Mouse (Mus musculus) liver (tissue): Measurements from ENCODE around the gene Dab1.

Experiments
- DNase-seq: peaks from one replicate; pipeline ENCODE4 v3.0.0-alpha.2; 2020; ENCODE audit warnings: mixed read lengths

The Dab1 gene

DNA sequence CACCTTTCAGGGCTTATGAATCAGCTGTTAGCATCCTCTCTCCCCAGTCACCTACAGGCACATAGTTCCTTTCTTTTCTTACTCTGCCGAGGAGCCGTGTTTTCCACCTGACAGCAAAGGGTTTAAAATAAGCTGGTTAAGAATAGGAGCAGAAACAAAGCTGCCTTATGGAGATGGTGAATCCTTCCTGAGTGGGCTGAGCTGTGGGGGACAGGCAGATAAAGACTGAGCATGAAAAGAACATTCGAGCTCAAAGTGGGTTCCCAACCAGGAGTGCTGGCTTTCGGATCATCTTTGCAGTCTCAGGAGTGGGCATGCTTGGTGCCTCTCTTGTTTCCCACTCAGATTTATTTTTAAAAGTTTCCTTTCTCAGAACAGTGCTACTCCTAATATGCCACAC, 913.7 kb downstream of the Dab1 start:
- no peak for DNase-seq

DNA sequence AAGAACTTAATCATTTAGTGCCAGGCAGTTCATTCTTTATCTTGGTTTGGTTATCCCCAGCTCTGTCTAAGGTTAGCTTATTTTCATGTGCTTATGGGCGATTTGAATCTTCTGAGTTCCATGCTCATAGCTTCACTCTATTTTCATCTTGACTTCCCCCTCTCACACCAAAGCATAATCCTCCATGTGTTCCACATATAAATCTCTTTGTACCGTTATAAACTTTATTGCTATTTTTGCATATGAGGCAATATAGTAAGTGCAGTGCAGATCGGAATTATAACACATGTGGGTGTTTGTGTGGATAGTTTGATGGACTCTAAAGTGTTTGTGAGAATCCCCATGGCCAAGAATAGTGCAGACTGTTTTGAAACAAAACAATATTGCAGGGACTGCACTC, 919.3 kb downstream of the Dab1 start:
- no peak for DNase-seq

DNA sequence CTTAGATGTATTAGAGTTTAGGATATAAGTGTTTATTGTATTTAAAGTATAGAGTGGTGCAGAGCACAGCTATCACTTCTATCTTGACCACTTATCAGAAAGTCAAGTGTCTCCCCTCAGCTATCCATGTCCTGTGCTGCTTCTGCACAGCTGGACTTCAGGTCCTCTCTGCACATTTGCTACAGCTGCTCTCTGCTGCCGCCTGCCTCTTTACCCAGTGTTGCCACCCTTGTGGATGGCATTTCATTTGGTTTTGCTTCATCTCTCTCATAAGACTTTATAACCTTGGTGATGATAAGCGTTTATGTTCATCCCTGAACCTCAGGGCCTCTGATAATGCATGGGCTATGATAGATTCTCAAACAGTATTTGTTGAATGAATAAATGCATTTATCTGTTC, 919.9 kb downstream of the Dab1 start:
- DNase-seq = no peak

DNA sequence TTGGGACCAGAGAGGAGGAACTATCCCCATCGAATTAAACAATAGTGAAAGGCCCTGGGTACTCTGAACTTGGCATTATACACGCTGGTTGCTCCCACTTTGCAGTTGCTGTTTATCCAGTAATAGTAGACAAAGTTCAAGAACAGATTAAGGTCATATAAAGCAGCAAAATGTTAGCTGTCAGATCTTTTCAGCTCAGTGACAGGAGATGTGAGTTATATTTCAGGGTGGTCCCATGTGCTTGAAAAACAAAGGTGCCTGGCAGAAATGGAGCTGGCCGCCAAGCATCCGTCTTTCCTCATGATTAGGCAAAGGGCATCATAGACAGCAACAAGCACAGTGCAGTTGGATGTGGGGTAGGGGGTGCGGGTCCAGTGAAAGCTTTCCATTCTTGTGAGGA, 927.9 kb downstream of the Dab1 start:
- DNase-seq = no peak

DNA sequence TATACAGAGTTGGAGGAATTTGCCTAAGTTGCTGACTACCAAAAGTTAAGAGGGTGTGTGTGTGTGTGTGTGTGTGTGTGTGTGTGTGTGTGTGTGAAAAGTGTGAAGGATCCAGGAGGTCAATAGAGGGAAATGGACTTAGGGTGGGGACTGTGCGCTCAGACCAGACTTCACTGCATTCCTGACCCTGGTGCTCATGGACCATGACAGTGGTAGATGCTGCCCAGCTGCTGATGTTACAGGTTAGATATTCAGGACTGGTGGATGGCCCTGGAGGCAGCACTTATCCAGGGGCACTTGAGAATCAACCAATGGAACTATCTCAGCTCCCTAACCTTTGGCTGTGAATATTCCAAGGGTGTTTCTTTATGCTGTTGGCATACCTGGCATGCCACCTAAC, 929.1 kb downstream of the Dab1 start:
- DNase-seq = no peak

- no peak for DNase-seq
Measured at GRCm38 (mm10) chr4:104550581-104551205, 931.5 kb downstream of the Dab1 start.

DNA sequence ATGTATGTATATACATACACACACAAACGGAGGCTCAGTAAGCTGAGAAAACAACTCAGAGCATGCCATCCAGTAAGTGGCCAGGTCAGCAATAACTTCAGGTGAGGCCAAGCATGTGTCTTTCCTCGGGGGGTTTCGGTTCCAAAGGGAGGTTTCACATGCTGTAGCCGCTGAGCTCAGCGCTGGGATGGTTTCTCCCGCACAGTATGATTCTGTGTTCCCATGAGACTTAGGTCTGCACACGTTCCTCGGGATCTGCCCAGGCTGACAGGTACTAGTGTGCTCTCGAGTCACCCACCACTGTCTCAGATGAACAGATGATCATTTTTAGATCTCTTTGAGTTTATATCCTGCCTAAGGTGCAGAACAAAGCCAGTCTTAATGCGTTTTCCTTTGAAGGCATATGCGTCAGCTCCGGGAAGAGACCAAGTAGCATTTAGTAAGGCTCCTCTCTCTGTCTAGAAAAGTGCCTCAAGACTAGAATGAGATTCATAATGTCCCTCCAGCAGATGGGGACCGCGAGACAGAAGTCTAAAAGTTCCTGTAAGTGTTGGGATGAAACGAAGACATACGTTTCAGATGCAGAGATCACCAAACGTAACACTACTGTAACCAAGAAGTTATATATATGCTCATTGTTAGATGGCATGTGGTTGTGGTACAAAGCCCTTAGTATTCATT, 932.4 kb downstream of the Dab1 start:
- DNase-seq = no peak

DNA sequence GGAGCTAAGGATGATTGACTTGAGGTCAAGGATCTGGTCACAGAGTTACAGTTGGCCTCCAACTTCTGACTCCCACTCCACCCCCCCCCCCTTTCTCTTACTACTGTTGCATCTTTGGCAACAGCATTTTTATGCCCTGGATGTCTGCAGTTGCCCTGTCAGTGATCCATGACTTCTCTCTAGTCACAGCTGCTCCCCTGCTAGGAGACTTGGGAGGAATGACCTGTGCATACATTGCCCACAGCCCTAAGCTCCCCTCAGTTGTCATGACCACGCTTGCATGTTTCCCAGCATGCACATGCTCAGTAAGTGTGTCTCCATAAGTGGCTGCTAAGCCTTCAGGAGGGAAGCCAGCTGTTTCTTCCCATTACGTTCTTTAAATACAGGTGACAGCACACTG, 936.2 kb downstream of the Dab1 start:
- DNase-seq = no peak

DNA sequence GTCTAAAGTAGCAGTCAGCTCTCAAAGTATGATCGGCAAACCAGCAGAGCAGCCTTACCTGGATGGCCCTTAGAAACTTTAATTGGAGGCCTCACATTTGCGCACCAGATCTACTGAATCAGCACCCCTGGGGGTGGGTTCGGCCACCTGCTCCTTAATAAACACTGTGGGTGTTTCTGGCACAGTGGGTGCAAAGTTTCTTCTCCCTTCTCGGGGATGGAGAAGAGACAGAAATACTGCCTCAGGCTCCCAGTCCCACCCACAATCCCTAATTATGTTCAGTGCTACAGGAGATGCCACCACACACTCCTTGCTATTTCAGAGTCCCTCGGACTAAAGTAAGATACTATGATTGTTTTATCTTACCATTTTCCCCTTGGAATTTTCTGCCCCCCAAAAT, 944.4 kb downstream of the Dab1 start:
- DNase-seq = no peak

- no peak for DNase-seq
Measured at GRCm38 (mm10) chr4:104570523-104570922, 951.4 kb downstream of the Dab1 start.

DNA sequence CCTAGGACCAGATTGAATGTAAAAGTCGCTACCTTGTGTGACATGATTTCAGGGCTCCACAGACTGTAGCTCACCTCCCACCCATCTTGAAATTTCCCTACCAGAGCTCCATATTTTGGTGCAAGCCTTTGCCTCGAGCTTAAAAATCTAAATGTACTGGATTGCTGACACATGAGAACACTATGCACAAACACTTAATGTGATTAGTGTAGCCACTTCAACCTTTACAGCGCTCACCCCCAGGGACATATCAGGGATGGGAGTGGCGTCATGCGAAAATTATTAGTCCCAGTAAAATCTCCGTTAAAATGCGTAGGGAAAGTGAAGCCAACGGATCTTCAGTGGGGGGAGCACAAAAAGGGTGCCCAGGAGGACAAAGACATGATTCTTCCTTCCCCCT, 953.3 kb downstream of the Dab1 start:
- no peak for DNase-seq

DNA sequence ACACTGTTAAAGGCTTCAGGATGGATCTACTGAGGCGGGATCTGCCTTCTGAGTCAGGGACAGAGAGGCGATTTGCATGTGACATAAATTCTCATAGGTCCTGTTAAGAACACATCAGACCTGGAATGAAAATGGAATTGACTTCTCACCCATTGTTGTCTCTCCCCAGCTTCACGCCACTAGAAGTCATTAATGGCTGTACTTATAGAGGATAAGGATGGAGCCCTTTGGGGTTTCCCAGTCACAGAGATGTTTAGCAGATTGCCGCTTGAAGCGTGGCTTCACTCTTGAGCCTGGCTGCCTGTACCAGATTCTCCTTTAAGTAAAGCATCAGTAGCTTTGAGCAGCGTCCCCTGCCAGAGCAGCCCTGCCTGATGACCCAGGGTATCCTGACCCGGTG, 954.3 kb downstream of the Dab1 start:
- DNase-seq = no peak

- no peak for DNase-seq
Measured at GRCm38 (mm10) chr4:104578370-104578769, 959.2 kb downstream of the Dab1 start.

GRCm38 (mm10) chr4:104579946-104580544, 960.9 kb downstream of the Dab1 start:
- DNase-seq = no peak

DNA sequence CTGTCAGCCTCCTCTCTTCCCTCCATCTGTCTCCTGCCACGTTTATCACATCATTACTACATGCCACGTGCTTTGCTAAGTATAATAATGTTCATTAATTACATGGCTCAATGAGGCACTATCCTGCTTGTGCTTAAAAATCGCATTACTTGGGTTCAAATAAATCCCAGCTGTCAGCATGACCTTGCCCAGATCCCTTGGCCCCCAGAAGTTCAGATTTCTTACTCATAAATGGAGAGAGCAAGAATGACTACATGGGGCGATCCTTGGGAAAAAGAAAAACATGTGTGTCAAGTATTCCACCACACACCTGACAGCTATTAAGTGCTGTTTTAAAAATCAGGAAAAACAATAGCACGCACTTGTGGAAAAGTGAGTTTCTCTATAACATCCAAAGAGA, 963.6 kb downstream of the Dab1 start:
- no peak for DNase-seq

DNA sequence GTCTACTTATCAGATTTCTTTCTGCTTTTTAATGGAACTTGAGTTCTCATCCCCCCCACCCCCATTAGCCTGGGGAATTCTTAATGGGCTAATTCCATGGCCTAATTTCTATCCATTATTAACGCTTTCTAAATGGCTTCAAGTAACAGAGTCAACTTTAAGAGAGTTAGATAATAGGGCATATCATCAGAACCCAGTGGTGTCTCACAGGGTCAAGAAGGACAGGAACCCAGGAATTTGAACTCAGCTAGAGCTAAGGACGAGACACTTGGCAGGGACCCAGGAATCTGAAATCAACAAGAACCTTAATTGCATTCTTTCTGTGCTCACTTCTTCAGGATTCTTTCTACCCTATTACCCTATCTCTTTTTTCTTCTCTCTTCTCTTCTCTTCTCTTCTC, 968.7 kb downstream of the Dab1 start:
- DNase-seq = no peak

GRCm38 (mm10) chr4:104596936-104597335, 977.8 kb downstream of the Dab1 start:
- DNase-seq = no peak

DNA sequence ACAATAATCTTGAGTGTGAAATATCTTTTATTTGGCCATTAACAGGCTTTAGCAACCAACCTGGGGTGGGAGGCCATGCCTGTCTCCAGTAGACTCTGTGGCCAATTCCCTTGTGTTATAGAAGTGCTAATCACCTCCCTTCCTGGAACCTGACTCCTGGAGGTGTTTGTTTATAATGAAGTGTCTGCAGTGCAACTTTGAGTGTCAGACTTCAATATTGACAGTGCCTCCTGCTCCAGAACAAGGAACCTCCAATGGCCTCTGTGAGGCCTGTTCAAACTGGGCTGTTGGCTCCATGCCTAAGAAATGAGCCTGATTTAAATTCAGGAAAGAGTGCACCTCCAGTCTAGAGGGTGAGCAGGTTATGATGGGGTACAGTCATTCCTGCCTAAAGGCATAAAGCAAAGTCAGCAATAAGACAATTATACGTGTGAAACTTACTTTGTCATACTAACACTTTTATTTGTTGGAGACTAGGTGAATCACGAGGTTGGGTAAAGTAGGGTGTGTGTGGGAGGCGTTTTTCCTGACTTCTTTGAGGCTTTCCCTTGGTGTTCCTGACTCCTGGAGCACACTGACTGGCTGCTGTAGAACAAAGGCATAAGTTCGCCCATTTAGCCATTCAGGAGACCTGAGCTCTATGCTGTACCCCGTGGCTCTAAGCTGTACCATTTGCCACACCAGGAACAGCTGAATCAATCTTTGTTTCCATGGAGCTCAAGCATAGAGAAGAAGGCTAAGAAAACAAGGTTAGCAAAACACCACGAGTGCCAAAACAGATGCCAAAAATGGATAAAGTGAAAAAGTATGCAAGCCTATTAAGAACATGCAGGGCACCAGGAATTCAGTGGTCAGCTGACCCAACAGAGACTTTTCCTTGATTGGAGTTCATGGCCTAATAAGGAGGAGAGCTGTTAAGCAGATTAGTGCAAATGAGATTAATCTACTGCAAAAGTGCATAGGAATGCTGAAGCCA, 978.6 kb downstream of the Dab1 start:
- no peak for DNase-seq

DNA sequence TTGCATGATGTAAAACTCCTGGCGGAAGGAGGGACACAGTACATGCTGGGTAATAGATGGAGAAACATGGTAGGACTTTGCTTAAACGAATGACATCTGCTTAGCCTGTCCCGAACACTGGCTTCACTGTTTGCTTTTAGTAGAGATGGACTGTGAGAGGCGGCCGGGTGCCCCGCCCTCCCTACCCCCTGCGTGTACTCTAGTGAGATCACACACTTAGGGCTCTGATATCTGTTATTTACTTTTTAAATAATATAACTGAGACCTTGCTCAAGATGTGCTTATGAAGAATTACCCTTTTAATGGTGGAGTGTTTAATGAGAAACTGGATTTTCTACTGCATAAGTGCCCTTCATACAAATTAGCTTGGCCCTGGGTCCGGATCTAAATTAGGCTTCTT, 983.6 kb downstream of the Dab1 start:
- DNase-seq = no peak

GRCm38 (mm10) chr4:104604298-104604697, 985.1 kb downstream of the Dab1 start:
- no peak for DNase-seq

DNA sequence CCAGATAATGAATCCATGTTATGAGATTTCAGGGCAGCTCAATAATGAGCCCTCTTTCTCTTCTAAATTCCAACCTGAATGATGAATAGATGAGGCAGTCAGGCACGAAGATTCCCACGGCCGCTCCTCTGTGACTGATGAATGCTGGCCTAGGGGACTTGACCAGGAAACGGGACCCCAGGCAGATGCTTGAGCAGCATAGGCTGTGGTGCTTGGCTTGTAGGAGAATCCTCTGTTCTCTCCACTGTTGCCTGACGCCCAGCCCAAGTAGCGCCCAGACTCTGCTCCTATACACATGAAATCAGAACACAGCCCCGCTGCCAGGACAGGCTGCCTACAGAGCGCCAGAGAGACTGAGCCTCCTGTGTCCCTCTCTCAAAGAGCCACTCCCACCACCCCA, 987.7 kb downstream of the Dab1 start:
- DNase-seq = no peak

- no peak for DNase-seq
Measured at GRCm38 (mm10) chr4:104607636-104608035, 988.5 kb downstream of the Dab1 start.

DNA sequence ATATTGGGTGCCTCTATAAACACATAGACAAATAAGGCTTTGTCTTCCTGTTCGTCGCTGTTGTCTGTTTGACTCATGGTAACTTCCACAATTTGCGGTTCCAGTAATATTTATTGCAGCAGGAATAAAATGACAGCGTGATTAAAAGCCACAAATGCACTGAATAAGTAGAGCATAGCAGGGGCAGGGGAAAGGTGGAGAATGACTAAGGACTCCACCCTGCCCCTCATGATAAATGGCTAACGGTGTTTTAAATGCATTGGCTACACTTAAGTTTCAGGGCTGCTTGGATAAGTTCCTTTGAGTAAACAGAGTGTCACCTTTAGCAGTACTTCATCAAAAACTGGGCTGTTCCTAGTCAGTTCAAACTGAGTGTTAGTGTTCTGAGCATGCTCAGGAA, 1000.3 kb downstream of the Dab1 start:
- DNase-seq = no peak
